Mouse (Mus musculus) spleen, adult 2 months (tissue): ENCODE results near the gene Prlh.

ENCODE experiments used
- CTCF ChIP-seq: fragments of 200-500 bp; IDR thresholded peaks from 2 replicates; pipeline ENCODE4 v1.5.1; 2011; ENCODE audit warnings: mild to moderate bottlenecking, inconsistent platforms; ENCODE audit not compliant: insufficient read depth, insufficient read length, insufficient replicate concordance; ENCODE audit errors: extremely low read depth
- POLR2A ChIP-seq: fragments of 200-500 bp; IDR thresholded peaks from 2 replicates; pipeline ENCODE4 v1.6.1; 2011; ENCODE audit warnings: low read depth, low read length, inconsistent platforms

- no peak for TF ChIP-seq CTCF
- no peak for TF ChIP-seq POLR2A
Observed at GRCm38 (mm10) chr1:91001871-91002539, 49.1 kb downstream of the Prlh start.
